Mouse (Mus musculus) forebrain, embryonic 16.5 days (tissue): ENCODE results near the gene Ptpn9. TPM values are rescaled to one million over a fixed set of nuclear protein-coding genes. Genes with fewer than 3 reads are reported as not detected.
A peak's percentile ranks its signal among the peaks of the same experiment; 100 is the strongest.

ENCODE experiments used
- ATAC-seq: fragments of 200-750 bp; cut with Nextera tagmentation; 2 replicates; pipeline ENCODE4 v1.8.0; 2017; ENCODE audit warnings: mild to moderate bottlenecking, moderate library complexity
- H3K27ac ChIP-seq: fragments of 300-500 bp; sonication (generic); 2 replicates; pipeline ENCODE4 v1.5.1; 2014; ENCODE audit warnings: low read length, control low read depth
- H3K27me3 ChIP-seq: fragments of 300-500 bp; sonication (generic); replicated peaks from 2 replicates; pipeline ENCODE4 v1.6.1; 2014; ENCODE audit warnings: low read length; ENCODE audit not compliant: control insufficient read depth, insufficient read depth
- H3K36me3 ChIP-seq: fragments of 300-500 bp; sonication (generic); 2 replicates; pipeline ENCODE4 v1.6.1; 2014; ENCODE audit not compliant: control insufficient read depth, insufficient read depth
- H3K4me1 ChIP-seq: fragments of 300-500 bp; sonication (generic); replicated peaks from 2 replicates; pipeline ENCODE4 v1.6.1; 2014; ENCODE audit warnings: low read length; ENCODE audit not compliant: control insufficient read depth, insufficient read depth
- H3K4me2 ChIP-seq: fragments of 300-500 bp; sonication (generic); 2 replicates; pipeline ENCODE4 v1.6.1; 2014; ENCODE audit warnings: mild to moderate bottlenecking, low read length, control low read depth
- H3K4me3 ChIP-seq: fragments of 300-500 bp; sonication (generic); replicated peaks from 2 replicates; pipeline ENCODE4 v1.5.1; 2014; ENCODE audit warnings: mild to moderate bottlenecking, low read length, control low read depth
- H3K9ac ChIP-seq: fragments of 300-500 bp; sonication (generic); replicated peaks from 2 replicates; pipeline ENCODE4 v1.6.1; 2014; ENCODE audit warnings: low read depth, low read length, control low read depth
- H3K9me3 ChIP-seq: fragments of 300-500 bp; sonication (generic); 2 replicates; pipeline ENCODE4 v1.6.1; 2016; ENCODE audit warnings: low read length; ENCODE audit not compliant: control insufficient read depth
- WGBS: fragments of 180-500 bp; shearing (Covaris S2); extraction: QIAGEN DNeasy Blood & Tissue Kit; methylation state at CpG from one replicate; pipeline ENCODE4 v1.1.7; 2014; 5-methylcytosine and 5-hydroxymethylcytosine counted together
- polyA plus RNA-seq: library from polyadenylated mRNA; unstranded; fragments of >200 nt; fragmentation: Nextera tagmentation; extraction: Ambion mirVana; gene quantifications from 2 replicates; pipeline ENCODE4 v1.2.1, GENCODE M21; 2015

Gene Ptpn9
- polyA plus RNA-seq, 1 experiment from 2014 or later: 24.7 TPM

DNA sequence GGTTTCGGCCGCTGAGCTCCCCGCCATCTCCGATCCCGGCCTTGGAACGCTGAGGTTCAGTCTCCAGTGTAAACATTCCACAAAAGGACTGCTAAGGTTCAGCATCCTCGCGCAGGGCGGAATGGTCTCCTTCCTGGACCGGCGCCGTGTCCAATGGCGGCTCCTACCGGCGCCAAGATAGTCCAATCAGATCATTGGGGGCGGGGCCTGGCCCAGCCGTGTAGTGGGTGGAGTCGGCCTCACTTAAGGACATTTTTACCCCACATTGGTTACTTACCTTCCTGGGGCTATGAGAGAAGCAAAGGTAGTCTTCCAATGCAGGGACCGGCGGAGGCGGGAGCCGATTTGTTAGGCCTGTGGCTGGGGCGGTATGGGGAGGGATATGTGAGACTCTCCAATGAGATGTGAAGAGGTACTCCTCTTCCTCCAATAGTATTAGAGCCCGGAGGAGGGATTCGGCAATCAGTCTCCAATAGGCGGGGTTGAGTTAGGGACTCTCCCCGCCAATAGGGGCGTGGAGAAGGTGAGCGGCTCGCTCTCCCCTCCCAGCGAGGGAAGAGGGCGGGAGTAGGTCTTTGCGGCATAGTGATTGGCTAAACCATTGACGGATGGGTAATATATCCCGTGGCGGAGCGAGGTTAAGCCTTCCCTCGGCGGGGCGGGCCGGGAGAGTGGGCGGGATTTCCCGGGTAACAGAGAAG is 81.1 kb downstream of the Ptpn9 start:
- Histone ChIP-seq H3K27me3 (no peaks in the 10 kb centered on the region), H3K36me3 (no peaks in the 10 kb centered on the region), H3K27ac (peak overlapping the region; percentile 99), H3K4me2 (peak overlapping the region; percentile 96), H3K9me3 (no peaks in the 10 kb centered on the region), H3K4me3 (peak overlapping the region; percentile 99), H3K4me1 (peaks cover 28% of the 10 kb centered on the region), H3K9ac (peak overlapping the region; percentile 85)
- under 1% methylated on average over 43 of the region's 43 CpGs for WGBS
- ATAC-seq: peak; percentile 85

DNA sequence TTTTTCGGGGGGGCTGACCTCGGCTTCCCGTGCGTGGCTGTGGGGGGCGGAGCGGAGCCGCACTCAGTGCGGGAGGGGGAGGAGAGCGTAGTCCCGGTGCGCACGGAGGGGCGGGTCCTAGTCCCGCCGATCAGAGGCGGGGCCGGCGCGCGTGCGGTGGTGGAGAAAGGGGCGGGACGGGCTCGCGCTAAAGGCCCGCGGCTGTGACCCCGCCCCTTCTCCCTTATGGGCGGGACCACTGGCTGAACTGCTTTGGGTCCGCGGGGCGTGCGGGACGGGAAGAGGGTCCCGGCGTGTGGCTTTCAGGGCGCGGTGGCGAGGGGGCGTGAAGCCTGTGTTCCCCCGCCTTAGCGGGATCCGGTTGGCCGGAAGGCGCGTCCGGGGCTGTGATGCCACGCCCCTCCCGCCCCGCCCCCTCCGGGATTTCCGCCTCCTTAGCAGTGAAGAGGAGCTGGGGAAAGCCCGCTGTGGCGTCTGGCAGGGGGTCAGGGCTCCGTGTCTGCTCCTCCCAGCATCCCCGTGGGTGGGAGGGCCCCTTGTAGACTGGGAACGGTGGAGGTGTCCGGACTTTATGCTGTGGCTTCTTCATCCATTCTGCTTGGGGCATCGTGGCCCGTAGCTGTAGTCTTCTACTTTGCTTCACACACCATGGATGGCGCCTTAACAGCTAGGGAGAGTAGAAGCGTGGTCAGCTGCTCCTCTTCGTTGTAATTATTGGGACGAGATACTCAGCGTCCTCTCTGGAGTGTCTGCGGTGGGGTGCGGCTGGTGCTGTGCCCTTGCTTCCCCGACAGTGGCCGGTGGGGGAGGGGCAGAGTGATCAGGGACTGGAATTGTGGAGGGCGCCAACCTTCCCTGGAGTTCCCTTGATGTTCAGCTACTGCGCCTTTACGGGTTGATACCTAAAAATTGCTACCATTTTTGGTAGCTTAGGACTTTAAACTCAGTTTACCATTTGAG is 82.3 kb downstream of the Ptpn9 start:
- Histone ChIP-seq H3K4me3 (peak overlapping the region; percentile 99), H3K9ac (peak overlapping the region; percentile 85), H3K27me3 (no peaks in the 10 kb centered on the region), H3K36me3 (no peaks in the 10 kb centered on the region), H3K9me3 (no peaks in the 10 kb centered on the region), H3K4me1 (peaks cover 22% of the 10 kb centered on the region), H3K27ac (peak overlapping the region; percentile 99), H3K4me2 (peak overlapping the region; percentile 78)
- peak; percentile 11 for ATAC-seq
- WGBS: under 1% methylated on average over 60 of the region's 72 CpGs

DNA sequence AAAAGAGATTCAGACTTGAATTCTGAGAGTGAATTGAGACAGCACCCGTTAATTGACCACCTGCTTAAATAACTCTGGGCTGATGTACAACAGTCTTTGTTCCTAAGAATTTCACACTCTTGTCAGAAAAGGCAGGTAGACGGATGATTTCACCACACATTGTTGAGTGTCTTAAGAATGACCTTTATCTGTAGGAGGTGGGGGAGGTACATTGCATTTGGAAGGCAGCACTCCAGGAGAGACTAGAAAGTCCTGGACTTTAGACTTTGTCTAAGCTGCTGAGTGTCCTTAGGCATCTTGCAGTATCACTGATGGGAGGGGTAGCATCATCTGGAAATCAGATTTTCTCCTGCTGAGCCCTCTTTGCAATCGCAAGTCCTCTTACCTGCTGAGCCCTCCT is 87.5 kb downstream of the Ptpn9 start:
- no peak overlapping the region for H3K9ac ChIP-seq
- H3K27me3 ChIP-seq: no peaks in the 10 kb centered on the region
- no peak overlapping the region for H3K4me2 ChIP-seq
- peaks cover 6% of the 10 kb centered on the region; the same call in 1 of the 2 replicates for H3K4me1 ChIP-seq
- ATAC-seq: no peak
- H3K9me3 ChIP-seq: no peaks in the 10 kb centered on the region
- WGBS: 80% methylated on average over 3 of the region's 3 CpGs
- H3K4me3 ChIP-seq: no peak overlapping the region
- peaks cover 3% of the 10 kb centered on the region for H3K36me3 ChIP-seq
- H3K27ac ChIP-seq: no peak overlapping the region

Other genes starting within 250 kb of the Ptpn9 start
- gene Lingo1, start 198.5 kb upstream of the Ptpn9 start, polyA plus RNA-seq: 39.0 and 45.0 TPM in 2 replicates
- not detected in 2 replicates for gene Odf3l1, start 130.2 kb upstream of the Ptpn9 start, polyA plus RNA-seq
- 7.2 and 8.0 TPM in 2 replicates for gene Cspg4, start 129.9 kb upstream of the Ptpn9 start, polyA plus RNA-seq
- 2.2 and 3.1 TPM in 2 replicates for gene Snx33, start 66.6 kb upstream of the Ptpn9 start, polyA plus RNA-seq
- 79.4 and 81.1 TPM in 2 replicates for gene Imp3, start 57.4 kb upstream of the Ptpn9 start, polyA plus RNA-seq
- gene Snupn, start 44.0 kb upstream of the Ptpn9 start, polyA plus RNA-seq: 34.0 and 35.3 TPM in 2 replicates
- gene Sin3a, start 77.1 kb downstream of the Ptpn9 start, polyA plus RNA-seq: 28.2 and 29.5 TPM in 2 replicates
- 66.4 and 95.4 TPM in 2 replicates for gene Man2c1, start 135.8 kb downstream of the Ptpn9 start, polyA plus RNA-seq
- gene Neil1, start 153.4 kb downstream of the Ptpn9 start, polyA plus RNA-seq: 7.5 and 10.6 TPM in 2 replicates
- gene Commd4, start 163.4 kb downstream of the Ptpn9 start, polyA plus RNA-seq: 185 and 213 TPM in 2 replicates
- not detected in 2 replicates for gene Trcg1, start 241.6 kb downstream of the Ptpn9 start, polyA plus RNA-seq